Mouse (Mus musculus) cerebellum, adult 2 months (tissue): ENCODE measurements around the gene Ppil6.

Experiments used
- CTCF ChIP-seq: fragments of 200-500 bp; IDR thresholded peaks from 2 replicates; pipeline ENCODE4 v1.5.1; 2011; ENCODE audit warnings: low read depth, mild to moderate bottlenecking, control low read depth, low read length, moderate library complexity, borderline replicate concordance; ENCODE audit not compliant: insufficient read depth
- POLR2A ChIP-seq: fragments of 200-500 bp; IDR thresholded peaks from 2 replicates; pipeline ENCODE4 v1.6.1; 2011; ENCODE audit warnings: low read length, control low read depth, borderline replicate concordance; ENCODE audit not compliant: insufficient read depth

DNA sequence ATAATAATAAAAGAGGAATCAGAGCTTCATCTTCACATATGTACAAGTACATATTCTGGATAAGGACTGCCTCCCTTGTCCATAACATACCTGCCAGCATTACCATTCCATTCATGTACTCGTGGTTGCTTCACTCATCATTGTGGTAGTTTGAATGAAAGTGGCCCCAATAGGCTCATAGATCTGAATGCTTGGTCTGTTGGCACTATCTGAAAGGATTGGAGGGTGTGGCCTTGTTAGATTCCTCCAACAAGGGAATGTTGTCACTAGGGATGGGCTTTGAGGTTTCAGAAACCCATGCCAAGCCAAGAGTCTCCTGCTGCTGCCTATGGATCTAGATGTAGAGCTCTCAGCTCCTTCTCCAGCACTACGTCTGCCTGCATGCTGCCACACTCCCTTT is 45.8 kb downstream of the Ppil6 start:
- TF ChIP-seq CTCF (no peak), POLR2A (no peak)
